8 mouse cellular contexts compared by ENCODE assay signal in the genomic region with DNA sequence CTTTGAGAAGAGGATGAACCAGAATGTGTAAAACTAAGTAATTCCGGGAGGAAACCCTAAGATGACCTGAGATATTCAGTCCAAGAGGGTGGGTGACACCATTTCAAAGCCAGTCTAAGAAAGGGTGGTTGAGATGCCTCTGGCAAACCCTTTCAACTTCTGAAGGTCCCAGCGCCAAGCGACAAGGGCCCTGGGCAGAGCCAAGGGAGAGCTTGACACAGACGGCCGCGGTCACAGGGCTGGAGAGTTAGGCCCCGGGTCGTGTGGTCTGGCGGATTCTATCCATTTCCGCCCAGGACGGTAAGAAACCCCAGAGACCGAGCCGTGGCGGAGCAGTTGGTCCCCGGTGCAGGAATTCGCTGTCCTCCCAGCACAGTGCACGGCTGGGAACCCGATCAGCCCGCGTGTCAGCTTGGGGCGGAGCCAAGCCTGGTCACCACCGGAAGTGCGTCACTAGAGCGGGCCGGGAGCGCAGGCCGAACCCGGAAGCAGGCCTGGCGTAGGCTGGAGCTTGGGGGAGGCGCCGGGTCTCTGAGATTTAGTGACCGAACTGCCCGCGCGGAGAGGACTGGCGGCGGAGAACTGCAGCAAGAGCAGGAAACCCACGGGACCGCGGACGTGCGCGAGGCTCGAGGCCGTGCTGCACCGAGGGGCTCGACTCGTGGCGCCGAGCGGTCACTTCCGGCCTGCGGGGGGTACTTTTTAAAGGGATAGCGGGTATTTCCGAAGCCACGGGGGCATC. TPM values are rescaled to one million over a fixed set of nuclear protein-coding genes. Genes with fewer than 3 reads are reported as not detected.
DNase-seq lines count a peak whose midpoint lies in the region; ATAC-seq and TF ChIP-seq lines count a peak whose summit lies in the region.

No protein-coding gene starts in this region.

- no peaks in the 10 kb centered on the region for H3K9me3 ChIP-seq in heart, embryonic 10.5 days
- H3K9me3 ChIP-seq in kidney, embryonic 15.5 days (replicated peaks): no peaks in the 10 kb centered on the region

- TF ChIP-seq POLR2A in bone marrow macrophage, adult 2 months (IDR thresholded peaks at IDR 0.05; ENCODE audit: borderline replicate concordance, low read depth, low read length): no peak
- TF ChIP-seq POLR2A in embryonic fibroblast, embryonic 13.5 days (IDR thresholded peaks at IDR 0.05; ENCODE audit: low read depth, low read length): peak; percentile 93

- TF ChIP-seq CTCF in bone marrow macrophage, adult 2 months (IDR thresholded peaks at IDR 0.05; ENCODE audit: low read depth, low read length): no peak
- no peak for TF ChIP-seq CTCF in embryonic fibroblast, embryonic 13.5 days (IDR thresholded peaks at IDR 0.05; ENCODE audit: borderline replicate concordance, insufficient read depth, low read length)

- peak; percentile 95 for DNase-seq in A20 (ENCODE audit: low read depth, low spot score)
- peak; percentile 96 for DNase-seq in heart, embryonic 10.5 days (ENCODE audit: low spot score)
- peak; percentile 95 for DNase-seq in liver
- peak; percentile 91 to 97 for DNase-seq in spleen, postnatal 4 days (ENCODE audit: low spot score in 2 of 2)

- H3K4me3 ChIP-seq in bone marrow macrophage, adult 2 months (ENCODE audit: insufficient read depth, low read length): peak overlapping the region; percentile 90
- H3K4me3 ChIP-seq in embryonic fibroblast, embryonic 13.5 days (ENCODE audit: insufficient read depth, low read length): peak overlapping the region; percentile 85
- H3K4me3 ChIP-seq in heart, embryonic 10.5 days: peak overlapping the region; percentile 80
- H3K4me3 ChIP-seq in kidney, embryonic 15.5 days (replicated peaks): peak overlapping the region; percentile 90

- peak overlapping the region; percentile 64 for H3K4me2 ChIP-seq in kidney, embryonic 15.5 days

- ATAC-seq in kidney, embryonic 15.5 days (replicated peaks; ENCODE audit: low FRiP score): peak; percentile 100
- peak; percentile 96 for ATAC-seq in monocyte, adult 5-6 weeks (replicated peaks; ENCODE audit: insufficient number of reproducible peaks, low FRiP score, low TSS enrichment, poor library complexity, severe bottlenecking)

- peaks cover 10% of the 10 kb centered on the region for H3K4me1 ChIP-seq in bone marrow macrophage, adult 2 months (ENCODE audit: control insufficient read depth, insufficient read depth, low read length)
- H3K4me1 ChIP-seq in embryonic fibroblast, embryonic 13.5 days (ENCODE audit: control insufficient read depth, insufficient read depth, low read length): no peaks in the 10 kb centered on the region
- peaks cover 4% of the 10 kb centered on the region; the same call in 1 of the 2 replicates for H3K4me1 ChIP-seq in heart, embryonic 10.5 days
- H3K4me1 ChIP-seq in kidney, embryonic 15.5 days: peaks cover 9% of the 10 kb centered on the region

- under 1% methylated on average over 56 of the region's 56 CpGs for WGBS in heart, embryonic 10.5 days
- under 1% methylated on average over 56 of the region's 56 CpGs for WGBS in kidney, embryonic 15.5 days

- peak overlapping the region; percentile 92 for H3K27ac ChIP-seq in bone marrow macrophage, adult 2 months (ENCODE audit: insufficient read depth, low read depth, low read length)
- H3K27ac ChIP-seq in embryonic fibroblast, embryonic 13.5 days (ENCODE audit: insufficient read depth, low read length): peak overlapping the region; percentile 96
- H3K27ac ChIP-seq in heart, embryonic 10.5 days: peak overlapping the region; percentile 100
- H3K27ac ChIP-seq in kidney, embryonic 15.5 days: peak overlapping the region; percentile 99

- H3K9ac ChIP-seq in kidney, embryonic 15.5 days: peak overlapping the region; percentile 69

- H3K27me3 ChIP-seq in heart, embryonic 10.5 days (ENCODE audit: insufficient read depth, poor library complexity, severe bottlenecking): no peaks in the 10 kb centered on the region
- no peaks in the 10 kb centered on the region for H3K27me3 ChIP-seq in kidney, embryonic 15.5 days

- H3K36me3 ChIP-seq in heart, embryonic 10.5 days: no peaks in the 10 kb centered on the region
- no peaks in the 10 kb centered on the region for H3K36me3 ChIP-seq in kidney, embryonic 15.5 days

RNA-seq across cellular contexts. Expression of a gene that starts 22.0 kb away (rescaled TPM):
- not detected in 2 replicates for polyA plus RNA-seq in bone marrow macrophage, adult 2 months (2012; ENCODE audit: insufficient read depth, insufficient read length, missing spikeins)
- polyA plus RNA-seq in embryonic fibroblast, embryonic 13.5 days (2011; ENCODE audit: insufficient read length, low read depth, missing spikeins): not detected in 2 replicates
- polyA plus RNA-seq in heart, embryonic 10.5 days (2016; fragmentation: Nextera tagmentation; extraction: Ambion mirVana): 0.11 TPM in 1 of 2 replicates, not detected in the other
- polyA plus RNA-seq in kidney, embryonic 15.5 days (2015; fragmentation: Nextera tagmentation; extraction: Ambion mirVana): not detected in 2 replicates
- total RNA-seq in monocyte, adult 5-6 weeks (2017): not detected in 3 replicates

RNA-seq across cellular contexts. Expression of a gene that starts 34.2 kb away (rescaled TPM):
- 12.7 and 14.1 TPM in 2 replicates for polyA plus RNA-seq in bone marrow macrophage, adult 2 months (2012; ENCODE audit: insufficient read depth, insufficient read length, missing spikeins)
- 11.5 and 13.0 TPM in 2 replicates for polyA plus RNA-seq in embryonic fibroblast, embryonic 13.5 days (2011; ENCODE audit: insufficient read length, low read depth, missing spikeins)
- polyA plus RNA-seq in heart, embryonic 10.5 days (2016; fragmentation: Nextera tagmentation; extraction: Ambion mirVana): 16.9 and 17.7 TPM in 2 replicates
- 24.0 and 26.0 TPM in 2 replicates for polyA plus RNA-seq in kidney, embryonic 15.5 days (2015; fragmentation: Nextera tagmentation; extraction: Ambion mirVana)
- 23.5 to 26.0 TPM (median 24.5 TPM) in 3 replicates for total RNA-seq in monocyte, adult 5-6 weeks (2017)

Comparison
In these comparisons a context has a peak if more than half of its experiments do, and no peak if none do; other contexts are left out.
1. Peak in every context shown above with its lines: DNase-seq, ATAC-seq, H3K4me3 ChIP-seq and H3K27ac ChIP-seq.